Mouse (Mus musculus) liver, adult 2 months (tissue): ENCODE measurements at regions not wholly inside any gene's neighbourhood (a gene's known extent, or its start where the extent isn't known, plus 50 kb on each side); places are given as distances from the start of the nearest gene placed in this dataset.

Experiments used
- CTCF ChIP-seq: fragments of 200-500 bp; IDR thresholded peaks from 2 replicates; pipeline ENCODE4 v1.5.1; 2011; ENCODE audit warnings: low read depth, low read length, control low read depth
- POLR2A ChIP-seq: fragments of 200-500 bp; IDR thresholded peaks from 2 replicates; pipeline ENCODE4 v1.6.1; 2011; ENCODE audit warnings: low read length, control low read depth; ENCODE audit not compliant: insufficient read depth; ENCODE audit errors: extremely low read depth

DNA sequence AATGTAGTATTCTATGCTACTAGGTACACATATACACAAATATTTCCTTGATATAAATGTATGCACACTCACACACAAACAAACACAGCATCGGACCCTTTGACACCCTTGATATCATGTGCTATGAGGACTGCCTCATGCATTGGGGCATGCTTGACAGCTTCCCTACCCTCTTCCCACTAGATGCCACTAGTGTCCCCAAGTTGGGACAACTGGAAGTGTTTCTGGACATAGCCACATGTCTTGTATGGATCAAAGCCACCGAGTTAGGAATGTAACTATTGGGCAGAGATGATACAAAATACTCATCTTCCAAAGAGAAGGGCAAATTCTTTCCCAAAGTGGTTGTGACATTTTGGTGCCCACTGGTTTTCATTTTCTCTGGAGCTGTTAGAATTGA is 565.2 kb upstream of the Id4 start:
- TF ChIP-seq CTCF (no peak), POLR2A (no peak)
